20 mouse cellular contexts compared by ENCODE assay signal in the genomic region with DNA sequence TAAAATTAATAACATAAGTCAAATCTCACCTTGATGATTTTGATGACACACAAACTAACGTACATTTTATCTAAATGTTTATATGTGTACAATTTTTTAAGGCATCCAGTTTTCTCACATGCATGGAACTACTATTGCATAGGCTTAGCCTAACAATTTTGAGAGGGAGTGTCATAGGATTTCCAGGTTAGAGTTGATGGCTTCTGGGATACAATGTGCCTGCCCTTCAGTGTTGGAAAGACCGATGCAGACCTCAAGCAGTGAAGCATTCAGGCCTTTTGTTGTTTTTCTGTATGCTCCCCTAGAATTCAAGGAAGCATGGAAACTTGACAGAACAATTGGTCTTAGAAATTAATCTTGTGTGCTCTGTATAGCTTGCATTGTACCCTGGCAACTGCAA.
A peak's percentile ranks its signal among the peaks of the same experiment; 100 is the strongest.
DNase-seq lines count a peak whose midpoint lies in the region; ATAC-seq and TF ChIP-seq lines count a peak whose summit lies in the region.
"Had no signal": no experiment of that assay in that cellular context is flagged by ENCODE, and none has a peak within 500 bp of the region (broad histone marks: within the 10 kb centered on the region; RNA-seq: fewer than 3 reads in every experiment).

No protein-coding gene starts in this region.

- no peak for TF ChIP-seq POLR2A in brain, embryonic 14.5 days (IDR thresholded peaks at IDR 0.05; ENCODE audit: borderline replicate concordance, extremely low read depth, insufficient read depth, insufficient read length, poor library complexity, severe bottlenecking)

- H3K36me3 ChIP-seq in forebrain, embryonic 12.5 days (replicated peaks), result no peaks in the 10 kb centered on the region
- no peaks in the 10 kb centered on the region for H3K36me3 ChIP-seq in forebrain, postnatal 0 days (ENCODE audit: insufficient read depth)
- no peaks in the 10 kb centered on the region for H3K36me3 ChIP-seq in hindbrain, embryonic 14.5 days (replicated peaks; ENCODE audit: control insufficient read depth, insufficient read depth)
- H3K36me3 ChIP-seq in hindbrain, embryonic 12.5 days, result no peaks in the 10 kb centered on the region
- H3K36me3 ChIP-seq: embryonic facial prominence, embryonic 10.5 days; embryonic facial prominence, embryonic 12.5 days had no signal

- H3K27me3 ChIP-seq in forebrain, embryonic 12.5 days, result no peaks in the 10 kb centered on the region
- no peaks in the 10 kb centered on the region for H3K27me3 ChIP-seq in forebrain, postnatal 0 days (ENCODE audit: insufficient read depth, low read length)
- no peaks in the 10 kb centered on the region for H3K27me3 ChIP-seq in hindbrain, embryonic 14.5 days (ENCODE audit: control insufficient read depth, insufficient read depth, low read length)
- no peaks in the 10 kb centered on the region for H3K27me3 ChIP-seq in hindbrain, embryonic 12.5 days
- H3K27me3 ChIP-seq: embryonic facial prominence, embryonic 12.5 days; forebrain, embryonic 13.5 days had no signal

- H3K4me1 ChIP-seq in forebrain, embryonic 12.5 days, result no peaks in the 10 kb centered on the region
- no peaks in the 10 kb centered on the region for H3K4me1 ChIP-seq in forebrain, postnatal 0 days (ENCODE audit: insufficient read depth)
- no peaks in the 10 kb centered on the region for H3K4me1 ChIP-seq in hindbrain, embryonic 14.5 days (replicated peaks; ENCODE audit: control insufficient read depth, insufficient read depth, low read length)
- no peaks in the 10 kb centered on the region for H3K4me1 ChIP-seq in hindbrain, embryonic 12.5 days
- H3K4me1 ChIP-seq: embryonic facial prominence, embryonic 10.5 days; embryonic facial prominence, embryonic 12.5 days; forebrain, embryonic 13.5 days had no signal

- 58% methylated on average over 2 of the region's 2 CpGs for WGBS in forebrain, embryonic 12.5 days
- WGBS in forebrain, postnatal 0 days, result 58% methylated on average over 2 of the region's 2 CpGs
- WGBS in hindbrain, embryonic 14.5 days, result 54% methylated on average over 2 of the region's 2 CpGs
- WGBS in hindbrain, embryonic 12.5 days, result 55% methylated on average over 2 of the region's 2 CpGs

- H3K4me2 ChIP-seq in forebrain, embryonic 12.5 days, result no peak overlapping the region
- no peak overlapping the region for H3K4me2 ChIP-seq in forebrain, postnatal 0 days (ENCODE audit: low read depth)
- no peak overlapping the region for H3K4me2 ChIP-seq in hindbrain, embryonic 14.5 days (replicated peaks)
- no peak overlapping the region for H3K4me2 ChIP-seq in hindbrain, embryonic 12.5 days (replicated peaks)
- H3K4me2 ChIP-seq: embryonic facial prominence, embryonic 12.5 days; forebrain, embryonic 13.5 days had no signal

- DNase-seq in embryo, embryonic 10.5 days (ENCODE audit: low spot score), result peak; percentile 8
- no peak for DNase-seq in embryo, embryonic 11 days
- no peak for DNase-seq in forebrain, postnatal 0 days
- DNase-seq in hindbrain, embryonic 14.5 days (ENCODE audit: low spot score), result no peak
- DNase-seq in brain, embryonic 14.5 days (ENCODE audit: low read depth), result peak; percentile 4
- DNase-seq: adrenal gland, adult 2 months; adrenal gland, postnatal 10 days; adrenal gland, postnatal 25 days; cerebellum, adult 11-12 months; cerebellum, adult 2 months; cerebellum, adult 9-10 months; cerebellum, postnatal 10 days; cerebellum, postnatal 25 days had no signal

- TF ChIP-seq CTCF in forebrain, postnatal 0 days (IDR thresholded peaks at IDR 0.05; ENCODE audit: low read depth), result no peak
- no peak for TF ChIP-seq CTCF in brain, embryonic 14.5 days (IDR thresholded peaks at IDR 0.05; ENCODE audit: borderline replicate concordance, extremely low read depth, insufficient read depth, insufficient read length)

- H3K27ac ChIP-seq in forebrain, embryonic 12.5 days, result no peak overlapping the region
- H3K27ac ChIP-seq in forebrain, postnatal 0 days (ENCODE audit: low read depth, low read length), result no peak overlapping the region
- no peak overlapping the region for H3K27ac ChIP-seq in hindbrain, embryonic 14.5 days
- no peak overlapping the region for H3K27ac ChIP-seq in hindbrain, embryonic 12.5 days
- H3K27ac ChIP-seq: embryonic facial prominence, embryonic 10.5 days; embryonic facial prominence, embryonic 12.5 days; forebrain, embryonic 13.5 days had no signal

- H3K9me3 ChIP-seq in forebrain, embryonic 12.5 days, result no peaks in the 10 kb centered on the region
- no peaks in the 10 kb centered on the region for H3K9me3 ChIP-seq in forebrain, postnatal 0 days (ENCODE audit: low read length)
- no peaks in the 10 kb centered on the region for H3K9me3 ChIP-seq in hindbrain, embryonic 14.5 days (ENCODE audit: control insufficient read depth, low read length)
- no peaks in the 10 kb centered on the region for H3K9me3 ChIP-seq in hindbrain, embryonic 12.5 days (replicated peaks)
- H3K9me3 ChIP-seq: embryonic facial prominence, embryonic 10.5 days; embryonic facial prominence, embryonic 12.5 days; forebrain, embryonic 13.5 days had no signal

- H3K9ac ChIP-seq in forebrain, embryonic 12.5 days, result no peak overlapping the region
- no peak overlapping the region for H3K9ac ChIP-seq in forebrain, postnatal 0 days
- H3K9ac ChIP-seq in hindbrain, embryonic 14.5 days, result no peak overlapping the region
- H3K9ac ChIP-seq in hindbrain, embryonic 12.5 days, result no peak overlapping the region
- H3K9ac ChIP-seq: embryonic facial prominence, embryonic 12.5 days; forebrain, embryonic 13.5 days had no signal

- no peak overlapping the region for H3K4me3 ChIP-seq in forebrain, embryonic 12.5 days (replicated peaks)
- no peak overlapping the region for H3K4me3 ChIP-seq in forebrain, postnatal 0 days (ENCODE audit: low read depth, low read length)
- H3K4me3 ChIP-seq in hindbrain, embryonic 14.5 days (replicated peaks; ENCODE audit: low read length), result no peak overlapping the region
- H3K4me3 ChIP-seq in hindbrain, embryonic 12.5 days, result no peak overlapping the region
- H3K4me3 ChIP-seq: embryonic facial prominence, embryonic 10.5 days; embryonic facial prominence, embryonic 12.5 days; forebrain, embryonic 13.5 days had no signal

- peak; percentile 49; the same call in 1 of the 2 replicates for ATAC-seq in forebrain, embryonic 12.5 days (ENCODE audit: low FRiP score)
- ATAC-seq in forebrain, postnatal 0 days, result no peak
- ATAC-seq in hindbrain, embryonic 14.5 days (ENCODE audit: low FRiP score), result 0 out of 2 replicates have a peak, but pooled peaks have one; percentile 21
- no peak for ATAC-seq in hindbrain, embryonic 12.5 days (ENCODE audit: low FRiP score)
- no peak for ATAC-seq in megakaryocyte-erythroid progenitor cell, adult 5-6 weeks (replicated peaks; ENCODE audit: low FRiP score, low TSS enrichment, poor library complexity, severe bottlenecking)
- ATAC-seq: forebrain, embryonic 13.5 days; forebrain, embryonic 16.5 days had no signal

Comparison
In these comparisons a context has a peak if more than half of its experiments do, and no peak if none do; other contexts are left out.
1. DNase-seq: peak in embryo, embryonic 10.5 days (single experiment) and brain, embryonic 14.5 days (single experiment); none in embryo, embryonic 11 days (single experiment), forebrain, postnatal 0 days (single experiment) and hindbrain, embryonic 14.5 days (single experiment).
2. ATAC-seq: peak in forebrain, embryonic 12.5 days (single experiment) and hindbrain, embryonic 14.5 days (single experiment); none in forebrain, postnatal 0 days (single experiment), hindbrain, embryonic 12.5 days (single experiment) and megakaryocyte-erythroid progenitor cell, adult 5-6 weeks (single experiment).